Mouse (Mus musculus): Measurements from ENCODE around the gene Tmem52b. TPM values are rescaled to one million over a fixed set of nuclear protein-coding genes. Genes with fewer than 3 reads are reported as not detected.
"Not testable (repeated sequence)": the region's sequence is repeated elsewhere in the genome, so short reads cannot be mapped to it uniquely, and the experiment has no call there.

Tmem52b gene
- total RNA-seq (2021): not detected in 2 replicates
- long read RNA-seq: 0 reads

DNA sequence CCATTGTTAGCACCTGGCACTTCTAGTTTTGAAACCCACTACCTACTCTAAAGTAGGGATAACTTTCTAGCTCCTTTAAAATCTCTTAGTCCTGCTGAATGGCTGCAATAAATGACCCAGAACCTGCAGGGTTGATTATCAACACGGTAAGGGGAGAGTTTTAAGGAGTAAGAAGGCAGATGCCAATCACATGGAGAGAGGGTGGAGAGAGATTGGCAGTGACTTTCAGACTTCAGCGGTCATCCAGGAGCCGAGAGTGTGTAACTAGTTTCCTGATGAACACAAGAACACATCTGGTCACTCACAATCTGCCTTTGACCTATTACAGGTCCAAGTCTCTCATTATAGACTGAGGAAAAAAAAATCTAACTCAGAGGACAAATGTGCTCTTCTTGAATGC, at the start of gene Tmem52b:
TSS of gene Tmem52b (plus strand) at position 189 of the 400 bp plus-strand sequence.
- DNase-seq: no peak

- no peak for DNase-seq
Measured at GRCm38 (mm10) chr6:129471386-129471785, 41.0 kb upstream of the Tmem52b start.

- no peak for DNase-seq
Measured at GRCm38 (mm10) chr6:129472627-129473026, 39.7 kb upstream of the Tmem52b start.

GRCm38 (mm10) chr6:129476404-129477126, 35.8 kb upstream of the Tmem52b start:
- no peak for DNase-seq

DNA sequence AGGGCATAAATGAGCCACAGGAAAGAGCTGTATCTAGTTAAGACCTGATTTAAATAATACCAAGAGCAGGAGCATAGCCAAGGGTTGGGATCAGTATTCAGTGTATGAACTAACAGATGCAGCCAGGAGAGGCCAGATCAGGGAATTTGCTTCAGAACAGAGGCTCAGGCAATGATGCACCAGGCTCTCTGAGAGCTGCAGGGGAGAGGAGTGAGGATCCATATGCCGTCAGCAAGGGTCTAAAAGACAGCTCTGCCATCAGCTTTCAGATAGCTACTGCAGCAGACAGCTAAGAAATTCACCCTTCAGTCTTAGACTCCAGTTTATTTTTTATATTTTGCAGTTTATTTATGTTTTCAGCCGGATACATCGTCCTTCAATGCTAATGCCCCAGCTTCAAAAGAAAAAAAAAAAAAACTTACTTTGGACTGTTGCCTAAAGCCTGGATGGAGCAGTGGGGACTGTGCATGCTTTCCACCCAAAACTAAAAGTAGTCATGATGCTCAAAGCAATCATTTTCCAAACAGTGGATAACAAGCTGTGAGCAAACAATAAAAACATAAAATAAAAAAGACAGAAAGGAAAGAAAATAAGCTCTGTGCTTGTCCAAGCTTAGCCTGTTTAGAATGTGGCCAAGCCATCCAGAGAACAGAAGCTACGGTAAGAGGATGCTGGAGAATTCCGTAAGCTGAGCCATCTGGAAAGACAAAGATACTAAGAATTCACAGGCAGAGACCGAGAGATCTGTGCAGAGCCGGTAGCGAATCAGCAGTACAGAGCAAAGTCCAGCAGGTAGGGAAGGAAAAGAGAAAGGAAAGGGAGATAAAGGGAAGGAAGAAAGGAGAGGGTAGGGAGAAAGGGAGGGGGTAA, 32.0 kb upstream of the Tmem52b start:
- no peak for DNase-seq

GRCm38 (mm10) chr6:129494924-129495323, 17.4 kb upstream of the Tmem52b start:
- DNase-seq: no peak

DNA sequence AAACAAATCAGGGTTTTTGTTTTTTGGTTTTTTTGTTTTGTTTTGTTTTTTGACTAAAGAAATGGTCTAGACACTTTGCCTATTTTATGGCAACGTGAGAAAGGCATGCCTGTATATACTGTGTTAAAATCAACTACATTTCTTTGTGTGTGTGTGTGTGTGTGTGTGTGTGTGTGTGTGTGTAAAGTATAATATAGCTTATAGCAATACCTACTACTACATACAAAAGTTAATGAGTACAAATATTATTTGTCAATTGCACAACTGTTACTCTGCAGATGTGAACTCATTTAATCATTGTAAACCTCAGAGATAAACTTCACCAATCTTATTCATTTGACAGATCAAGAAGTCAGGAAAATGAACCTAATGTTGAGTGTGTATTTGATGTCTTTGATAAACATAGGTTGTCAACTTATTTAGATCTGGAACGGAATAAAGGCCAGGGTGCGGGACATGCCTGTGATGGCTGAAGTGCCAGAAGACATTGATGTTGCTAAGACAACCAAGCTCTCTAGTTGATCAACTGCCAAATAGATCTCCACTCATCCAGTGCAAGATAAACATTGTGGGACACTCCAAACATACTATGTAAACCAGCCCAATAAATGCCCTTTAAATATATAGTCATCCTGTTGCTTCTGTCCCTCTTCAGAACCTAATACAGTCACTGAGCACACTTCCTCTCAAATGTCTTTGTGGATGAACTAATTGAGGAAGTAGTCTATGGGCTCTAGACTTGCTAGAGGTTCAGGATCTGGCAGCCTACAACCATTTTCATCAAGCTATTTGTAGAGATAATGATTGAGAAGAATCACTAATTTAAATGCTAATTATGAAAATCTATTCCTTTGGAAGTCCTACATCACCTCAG, 14.8 kb upstream of the Tmem52b start:
- no peak for DNase-seq

DNA sequence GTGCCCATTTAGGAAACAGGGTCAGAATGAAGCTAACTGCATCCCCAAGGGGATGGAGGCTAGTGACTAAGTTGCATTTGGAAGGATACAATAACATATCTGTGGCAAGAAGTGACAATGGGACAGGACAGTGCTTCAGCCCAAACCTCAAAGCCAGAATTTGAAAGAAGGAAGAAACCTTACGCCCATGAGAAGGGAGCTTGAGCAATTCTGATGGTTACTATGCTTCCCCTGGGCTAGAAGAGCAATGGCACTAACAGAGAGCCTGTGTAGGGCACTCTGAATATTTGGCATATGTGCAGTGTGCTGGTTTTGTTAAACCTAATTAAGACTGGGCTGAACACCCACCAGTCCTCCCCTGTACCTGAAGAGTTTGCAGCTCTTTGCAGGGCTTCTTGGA, 12.8 kb upstream of the Tmem52b start:
- not testable (repeated sequence) for DNase-seq

- no peak for DNase-seq
Measured at GRCm38 (mm10) chr6:129503471-129503870, 8.9 kb upstream of the Tmem52b start.

GRCm38 (mm10) chr6:129507024-129507423, 5.3 kb upstream of the Tmem52b start, which contains the start of gene Olr1:
Gene Olr1, minus strand, starts transcription at chr6:129507165.
- DNase-seq: peak; percentile 5

DNA sequence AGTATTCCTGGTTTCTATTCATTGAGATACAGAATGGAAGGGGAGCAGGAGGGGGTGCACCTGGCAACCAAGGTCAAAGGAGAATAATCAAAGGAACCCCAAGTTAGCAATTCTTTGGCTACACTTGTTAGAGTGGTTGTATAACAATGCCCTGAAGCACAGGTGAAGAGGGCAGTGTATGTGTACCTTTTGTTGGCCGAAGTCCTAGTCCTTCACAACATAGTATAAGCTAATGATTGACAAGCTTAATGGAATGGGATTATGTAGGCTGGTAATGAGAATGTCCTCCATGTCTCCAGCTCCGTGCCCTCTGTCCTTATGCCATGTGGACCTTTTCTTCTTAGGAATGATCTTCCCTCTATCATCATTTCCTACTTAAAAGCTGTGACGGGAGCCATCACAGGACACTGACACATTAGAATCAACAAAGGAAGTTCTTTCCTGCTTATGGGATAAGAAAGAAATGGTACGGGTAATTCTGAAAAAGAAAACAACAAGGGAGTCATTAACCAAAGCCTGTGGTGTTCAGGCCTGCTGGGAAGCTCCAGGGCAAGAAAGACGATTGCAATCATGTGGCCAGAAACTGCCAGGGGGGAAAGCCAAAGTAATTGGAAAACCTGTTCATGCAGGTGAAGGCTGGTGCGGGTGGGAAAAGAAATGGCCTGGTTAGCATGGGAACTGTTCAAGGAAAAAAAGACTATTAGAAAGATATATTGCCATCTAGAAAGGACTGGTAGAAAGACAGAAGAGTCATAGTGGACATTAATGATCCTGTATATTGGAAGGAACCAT, 2.0 kb upstream of the Tmem52b start:
- DNase-seq: no peak

DNA sequence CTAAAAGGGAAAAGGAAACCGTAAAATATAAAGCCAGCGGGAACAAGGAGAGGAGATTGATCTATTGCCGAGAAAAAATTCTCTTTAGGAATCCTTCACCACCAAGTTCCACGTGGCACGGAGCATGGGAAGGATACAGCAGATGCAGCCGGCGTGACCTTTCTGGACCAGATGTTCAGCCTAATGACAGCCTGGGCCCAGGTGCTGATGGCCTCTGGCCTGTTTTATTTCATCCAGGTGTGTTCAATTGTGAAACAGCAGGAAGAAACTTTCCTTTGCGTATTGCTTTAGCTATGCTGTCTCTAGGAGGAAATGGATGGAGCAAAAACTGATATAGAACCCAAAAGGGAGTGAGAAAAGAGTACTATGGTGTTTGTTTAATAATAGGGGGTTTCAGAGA, 513 bp downstream of the Tmem52b start:
- DNase-seq: no peak

GRCm38 (mm10) chr6:129513409-129513808, 1.1 kb downstream of the Tmem52b start:
- no peak for DNase-seq

- no peak for DNase-seq
Measured at GRCm38 (mm10) chr6:129514376-129514775, 2.0 kb downstream of the Tmem52b start.

DNA sequence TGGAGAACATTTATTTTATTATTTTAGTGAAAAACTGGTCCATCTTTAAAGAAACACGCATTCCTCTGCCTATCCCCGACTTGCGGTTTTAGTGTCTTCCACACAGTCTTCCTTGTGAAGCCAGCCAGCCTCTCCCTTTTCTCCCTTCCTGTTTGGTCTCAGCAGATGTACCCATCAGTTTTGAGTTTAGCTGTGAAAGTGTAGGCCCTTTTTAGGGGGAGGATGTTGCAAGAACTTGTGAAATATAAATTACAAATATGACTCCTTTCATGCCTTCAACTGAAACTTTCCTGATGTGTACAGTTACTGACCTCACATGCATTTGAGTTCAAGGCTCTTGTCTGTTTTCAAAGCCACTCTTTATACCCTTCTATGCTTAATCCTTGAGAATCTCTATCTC, 2.7 kb downstream of the Tmem52b start:
- no peak for DNase-seq

GRCm38 (mm10) chr6:129516388-129516787, 4.0 kb downstream of the Tmem52b start:
- no peak for DNase-seq

GRCm38 (mm10) chr6:129517752-129518408, 5.5 kb downstream of the Tmem52b start:
- DNase-seq: no peak

DNA sequence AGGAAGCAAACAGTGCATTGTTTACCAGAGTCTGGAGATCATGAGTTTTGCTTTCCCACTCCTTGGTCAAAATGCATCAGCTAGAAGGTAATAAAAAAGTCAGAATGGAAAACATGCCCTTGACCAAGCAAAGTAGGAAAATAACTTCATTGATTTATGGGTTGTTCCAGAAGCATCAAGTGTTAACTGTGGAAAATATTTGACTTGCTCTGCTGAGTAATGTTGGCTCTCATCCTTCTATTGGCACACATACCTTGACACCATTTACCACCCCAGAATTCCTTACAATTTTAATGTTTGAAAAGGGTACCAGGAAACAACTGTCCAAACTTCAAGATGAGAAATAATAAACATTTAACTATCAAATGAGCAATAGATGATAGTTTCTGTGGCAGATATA, 13.7 kb downstream of the Tmem52b start:
- no peak for DNase-seq

DNA sequence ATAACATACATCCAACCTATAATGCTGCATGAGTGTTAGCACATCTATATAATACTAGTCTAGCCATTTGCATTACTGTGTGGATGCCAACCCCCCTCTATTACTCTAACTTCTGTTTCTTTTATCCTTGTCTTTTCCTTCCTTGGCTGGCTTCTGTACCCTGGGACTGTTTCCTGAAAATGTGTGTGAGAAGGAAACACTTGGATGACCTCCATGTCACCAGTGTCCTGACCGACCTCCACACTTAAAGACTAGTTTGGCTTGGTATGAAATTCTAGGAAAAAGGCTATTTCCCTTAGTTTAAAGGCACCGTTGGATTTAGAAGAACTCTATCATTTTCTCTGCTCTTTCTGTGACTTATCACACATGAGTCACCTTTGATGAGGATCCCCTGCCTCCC, 15.1 kb downstream of the Tmem52b start:
- DNase-seq: no peak

DNA sequence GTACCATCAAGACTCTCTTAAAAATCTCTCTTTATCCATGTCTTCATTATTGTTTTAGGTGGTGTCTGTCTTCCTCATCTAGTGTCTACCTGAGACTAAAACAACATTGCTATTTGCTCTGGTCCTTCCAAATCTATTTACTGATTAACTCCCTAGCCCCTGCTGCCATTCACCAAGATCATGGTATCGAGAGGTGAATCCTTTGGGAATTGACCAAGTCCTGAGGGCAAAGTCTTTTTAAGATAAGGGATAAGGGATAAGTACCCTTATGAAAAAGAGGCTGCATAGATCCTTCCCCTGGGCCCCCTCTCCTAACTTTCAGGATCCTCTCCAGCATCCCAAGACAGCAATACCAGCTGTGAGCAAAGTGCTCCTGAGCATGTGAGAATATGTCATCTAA, 17.2 kb downstream of the Tmem52b start:
- no peak for DNase-seq

DNA sequence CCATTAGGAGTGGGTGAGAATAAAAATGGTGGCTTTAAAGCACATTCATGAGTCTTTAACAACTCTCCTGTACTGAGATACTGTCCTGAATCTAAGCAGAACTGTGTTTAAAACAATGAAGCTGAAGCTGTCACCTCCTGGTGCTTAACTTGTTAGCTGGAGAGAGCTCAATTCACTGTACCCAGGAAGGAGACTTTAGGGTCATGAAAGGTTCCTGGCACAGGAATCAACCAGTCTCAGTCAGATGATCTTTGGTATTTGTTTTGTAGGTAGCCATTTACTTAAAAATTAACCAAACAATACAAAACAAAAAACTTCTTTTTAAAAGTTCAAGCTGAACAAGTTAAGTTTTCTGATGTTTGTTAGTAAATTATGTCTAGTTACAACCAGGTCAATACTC, 17.9 kb downstream of the Tmem52b start:
- DNase-seq: no peak

Measured in adrenal gland, postnatal 25 days (tissue).